Mouse (Mus musculus) hindbrain, embryonic 14.5 days (tissue): ENCODE measurements around the gene Acta2. TPM values are rescaled to one million over a fixed set of nuclear protein-coding genes. Genes with fewer than 3 reads are reported as not detected.

Source experiments
- ATAC-seq: fragments of 200-750 bp; cut with Nextera tagmentation; 2 replicates; pipeline ENCODE4 v1.8.0; 2017; ENCODE audit warnings: moderate number of reproducible peaks, mild to moderate bottlenecking, moderate TSS enrichment, moderate library complexity; ENCODE audit not compliant: low FRiP score
- DNase-seq: peaks from one replicate; pipeline ENCODE4 v3.0.0-alpha.2; 2015; ENCODE audit warnings: low spot score
- H3K27ac ChIP-seq: fragments of 300-500 bp; sonication (generic); 2 replicates; pipeline ENCODE4 v1.5.1; 2014; ENCODE audit warnings: mild to moderate bottlenecking, moderate library complexity
- H3K27me3 ChIP-seq: fragments of 300-500 bp; sonication (generic); 2 replicates; pipeline ENCODE4 v1.6.1; 2014; ENCODE audit warnings: mild to moderate bottlenecking, low read length, mixed read lengths; ENCODE audit not compliant: control insufficient read depth, insufficient read depth
- H3K36me3 ChIP-seq: fragments of 300-500 bp; sonication (generic); replicated peaks from 2 replicates; pipeline ENCODE4 v1.6.1; 2014; ENCODE audit not compliant: control insufficient read depth, insufficient read depth
- H3K4me1 ChIP-seq: fragments of 300-500 bp; sonication (generic); replicated peaks from 2 replicates; pipeline ENCODE4 v1.6.1; 2014; ENCODE audit warnings: antibody characterized with exemption, low read length, mixed read lengths; ENCODE audit not compliant: control insufficient read depth, insufficient read depth
- H3K4me2 ChIP-seq: fragments of 300-500 bp; sonication (generic); replicated peaks from 2 replicates; pipeline ENCODE4 v1.6.1; 2014; ENCODE audit warnings: mild to moderate bottlenecking, moderate library complexity
- H3K4me3 ChIP-seq: fragments of 300-500 bp; sonication (generic); replicated peaks from 2 replicates; pipeline ENCODE4 v1.5.1; 2014; ENCODE audit warnings: mild to moderate bottlenecking, low read length
- H3K9ac ChIP-seq: fragments of 300-500 bp; sonication (generic); 2 replicates; pipeline ENCODE4 v1.6.1; 2014
- H3K9me3 ChIP-seq: fragments of 300-500 bp; sonication (generic); 2 replicates; pipeline ENCODE4 v1.6.1; 2016; ENCODE audit warnings: low read length; ENCODE audit not compliant: control insufficient read depth
- WGBS: fragments of 180-500 bp; shearing (Covaris S2); extraction: QIAGEN DNeasy Blood & Tissue Kit; methylation state at CpG from one replicate; pipeline ENCODE4 v1.1.7; 2014; 5-methylcytosine and 5-hydroxymethylcytosine counted together
- polyA plus RNA-seq: library from polyadenylated mRNA; unstranded; fragments of >200 nt; fragmentation: Nextera tagmentation; extraction: Ambion mirVana; gene quantifications from 2 replicates; pipeline ENCODE4 v1.2.1, GENCODE M21; 2014

The Acta2 gene
- 19.5 and 22.2 TPM in 2 replicates for polyA plus RNA-seq

- Histone ChIP-seq H3K36me3 (no peaks in the 10 kb centered on the region), H3K4me2 (no peak within 1 kb of the TSS), H3K27me3 (no peaks in the 10 kb centered on the region), H3K9me3 (no peaks in the 10 kb centered on the region), H3K27ac (no peak within 1 kb of the TSS), H3K4me1 (no peaks in the 10 kb centered on the region), H3K4me3 (no peak within 1 kb of the TSS), H3K9ac (no peak within 1 kb of the TSS)
- no peak for DNase-seq
- WGBS, result 71% methylated on average over 16 of the region's 16 CpGs
- no peak for ATAC-seq
Measured at GRCm38 (mm10) chr19:34254880-34255681, at the start of gene Acta2. Gene Acta2 (minus strand): TSS chr19:34255590.

GRCm38 (mm10) chr19:34304917-34305316 is 49.5 kb upstream of the Acta2 start:
- no peaks in the 10 kb centered on the region for H3K9me3 ChIP-seq
- no peak overlapping the region for H3K27ac ChIP-seq
- ATAC-seq (no peak), DNase-seq (no peak)
- H3K27me3 ChIP-seq, result no peaks in the 10 kb centered on the region
- no peaks in the 10 kb centered on the region for H3K4me1 ChIP-seq
- H3K4me3 ChIP-seq, result no peak overlapping the region
- no peak overlapping the region for H3K4me2 ChIP-seq
- no peak overlapping the region for H3K9ac ChIP-seq
- no peaks in the 10 kb centered on the region for H3K36me3 ChIP-seq

- whole genome bisulfite sequencing, result 84% methylated on average over 2 of the region's 2 CpGs
- Histone ChIP-seq H3K9me3 (no peaks in the 10 kb centered on the region), H3K36me3 (no peaks in the 10 kb centered on the region), H3K9ac (no peak overlapping the region), H3K4me2 (no peak overlapping the region), H3K4me3 (no peak overlapping the region), H3K4me1 (no peaks in the 10 kb centered on the region), H3K27ac (no peak overlapping the region), H3K27me3 (no peaks in the 10 kb centered on the region)
- DNase-seq, result no peak
- ATAC-seq, result no peak
Measured at GRCm38 (mm10) chr19:34300430-34300829, 45.0 kb upstream of the Acta2 start.

- no peak for ATAC-seq
- no peak overlapping the region for H3K27ac ChIP-seq
- no peaks in the 10 kb centered on the region for H3K36me3 ChIP-seq
- H3K4me3 ChIP-seq, result no peak overlapping the region
- H3K9ac ChIP-seq, result no peak overlapping the region
- no peaks in the 10 kb centered on the region for H3K27me3 ChIP-seq
- no peaks in the 10 kb centered on the region for H3K9me3 ChIP-seq
- no peak for DNase-seq
- WGBS, result 75% methylated on average over 4 of the region's 4 CpGs
- H3K4me2 ChIP-seq, result no peak overlapping the region
- no peaks in the 10 kb centered on the region for H3K4me1 ChIP-seq
Measured at GRCm38 (mm10) chr19:34299229-34299628, 43.8 kb upstream of the Acta2 start.

- ATAC-seq (no peak), DNase-seq (no peak)
- Histone ChIP-seq H3K27me3 (no peaks in the 10 kb centered on the region), H3K9me3 (no peaks in the 10 kb centered on the region), H3K4me1 (no peaks in the 10 kb centered on the region), H3K27ac (no peak overlapping the region), H3K36me3 (no peaks in the 10 kb centered on the region), H3K4me3 (no peak overlapping the region), H3K9ac (no peak overlapping the region), H3K4me2 (no peak overlapping the region)
- 87% methylated on average over 1 of the region's 1 CpGs for WGBS
Measured at GRCm38 (mm10) chr19:34298531-34298930, 43.1 kb upstream of the Acta2 start.

- 0 out of 2 replicates have a peak, but pooled peaks cover 4% of the 10 kb centered on the region for H3K4me1 ChIP-seq
- H3K9me3 ChIP-seq, result no peaks in the 10 kb centered on the region
- no peak overlapping the region for H3K4me3 ChIP-seq
- H3K27me3 ChIP-seq, result no peaks in the 10 kb centered on the region
- DNase-seq (no peak), ATAC-seq (no peak)
- no peak overlapping the region for H3K9ac ChIP-seq
- no peaks in the 10 kb centered on the region for H3K36me3 ChIP-seq
- no peak overlapping the region for H3K4me2 ChIP-seq
- no peak overlapping the region for H3K27ac ChIP-seq
- WGBS, result 86% methylated on average over 6 of the region's 6 CpGs
Measured at GRCm38 (mm10) chr19:34295442-34295841, 40.1 kb upstream of the Acta2 start.

- 0 out of 2 replicates have a peak, but pooled peaks cover 9% of the 10 kb centered on the region for H3K4me1 ChIP-seq
- 79% methylated on average over 3 of the region's 3 CpGs for WGBS
Measured at GRCm38 (mm10) chr19:34293376-34293947, 38.1 kb upstream of the Acta2 start.

GRCm38 (mm10) chr19:34292701-34293100 is 37.3 kb upstream of the Acta2 start:
- Histone ChIP-seq H3K27me3 (no peaks in the 10 kb centered on the region), H3K4me2 (no peak overlapping the region), H3K4me1 (0 out of 2 replicates have a peak, but pooled peaks cover 9% of the 10 kb centered on the region), H3K9ac (no peak overlapping the region), H3K36me3 (no peaks in the 10 kb centered on the region), H3K4me3 (no peak overlapping the region), H3K9me3 (no peaks in the 10 kb centered on the region), H3K27ac (no peak overlapping the region)
- no peak for ATAC-seq
- DNase-seq, result no peak
- WGBS, result 83% methylated on average over 2 of the region's 2 CpGs

More at GRCm38 (mm10) chr19:34293376-34293947, 38.1 kb upstream of the Acta2 start:
- no peak for DNase-seq
- no peak overlapping the region for H3K4me2 ChIP-seq
- H3K4me3 ChIP-seq, result no peak overlapping the region
- H3K27me3 ChIP-seq, result no peaks in the 10 kb centered on the region
- no peak overlapping the region for H3K9ac ChIP-seq
- no peaks in the 10 kb centered on the region for H3K9me3 ChIP-seq
- no peak overlapping the region for H3K27ac ChIP-seq
- ATAC-seq, result no peak
- H3K36me3 ChIP-seq, result no peaks in the 10 kb centered on the region

GRCm38 (mm10) chr19:34291956-34292355 is 36.6 kb upstream of the Acta2 start:
- 79% methylated on average over 5 of the region's 5 CpGs for WGBS
- 0 out of 2 replicates have a peak, but pooled peaks cover 9% of the 10 kb centered on the region for H3K4me1 ChIP-seq
- no peak overlapping the region for H3K27ac ChIP-seq
- H3K27me3 ChIP-seq, result no peaks in the 10 kb centered on the region
- no peak overlapping the region for H3K4me3 ChIP-seq
- no peaks in the 10 kb centered on the region for H3K36me3 ChIP-seq
- no peak for ATAC-seq
- no peak overlapping the region for H3K9ac ChIP-seq
- DNase-seq, result no peak
- H3K4me2 ChIP-seq, result no peak overlapping the region
- H3K9me3 ChIP-seq, result no peaks in the 10 kb centered on the region
